Mouse (Mus musculus): Measurements from ENCODE around the gene D430041D05Rik.

- TF ChIP-seq GATA1 (IDR thresholded peaks at IDR 0.05; ENCODE audit: borderline replicate concordance, low read length) (no peak), FLI1 (IDR thresholded peaks at IDR 0.05; ENCODE audit: low read length) (no peak)
Measured at GRCm38 (mm10) chr2:104449191-104449590, 38.4 kb upstream of the D430041D05Rik start.
